In the genomic region with DNA sequence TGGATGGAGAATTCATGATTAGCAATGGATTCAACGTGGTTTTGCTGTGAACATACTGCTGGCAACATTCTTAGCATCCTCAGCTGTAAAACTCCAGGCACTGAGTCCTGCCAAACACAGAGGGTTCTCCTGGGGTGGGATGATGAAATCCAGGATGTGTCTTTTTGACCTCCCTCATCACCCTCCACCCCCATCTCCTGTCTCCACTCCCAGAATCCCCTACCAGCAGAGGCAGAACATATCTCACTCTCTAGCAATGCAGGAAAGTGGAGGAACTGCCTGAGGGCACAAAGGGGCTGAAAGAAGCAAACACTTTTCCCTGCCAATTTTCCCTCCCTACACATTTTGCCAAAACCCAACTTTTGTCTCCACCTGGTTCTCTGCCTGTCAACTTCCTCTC, we compare ENCODE assay signal across 30 mouse cellular contexts. TPM values are rescaled to one million over a fixed set of nuclear protein-coding genes. Genes with fewer than 3 reads are reported as not detected.
A peak's percentile ranks its signal among the peaks of the same experiment; 100 is the strongest.
DNase-seq lines count a peak whose midpoint lies in the region.
"Had no signal": no experiment of that assay in that cellular context is flagged by ENCODE, and none has a peak within 500 bp of the region (broad histone marks: within the 10 kb centered on the region; RNA-seq: fewer than 3 reads in every experiment).

No protein-coding gene starts in this region.

- H3K36me3 ChIP-seq in embryonic facial prominence, embryonic 10.5 days (replicated peaks) = no peaks in the 10 kb centered on the region
- H3K36me3 ChIP-seq: embryonic facial prominence, embryonic 15.5 days; G1E; heart, embryonic 10.5 days; hindbrain, embryonic 12.5 days; hindbrain, embryonic 15.5 days; intestine, embryonic 15.5 days had no signal

- no peaks in the 10 kb centered on the region for H3K9me3 ChIP-seq in embryonic facial prominence, embryonic 10.5 days
- H3K9me3 ChIP-seq: embryonic facial prominence, embryonic 15.5 days; G1E; heart, embryonic 10.5 days; hindbrain, embryonic 12.5 days; hindbrain, embryonic 15.5 days; intestine, embryonic 15.5 days had no signal

- H3K27ac ChIP-seq in embryonic facial prominence, embryonic 10.5 days (replicated peaks) = no peak overlapping the region
- H3K27ac ChIP-seq: embryonic facial prominence, embryonic 15.5 days; heart, adult 2 months; heart, embryonic 10.5 days; hindbrain, embryonic 12.5 days; hindbrain, embryonic 15.5 days; intestine, embryonic 15.5 days had no signal

- DNase-seq in gastrocnemius, adult 18-20 months (ENCODE audit: low spot score) = peak; percentile 5
- DNase-seq in gastrocnemius, postnatal 36 days = no peak
- peak; percentile 83 for DNase-seq in 3T3-L1 (ENCODE audit: low read depth, low spot score)
- peak; percentile 8 for DNase-seq in embryonic facial prominence, embryonic 10.5 days (ENCODE audit: low spot score)
- no peak for DNase-seq in urinary bladder, postnatal 14 days (ENCODE audit: low spot score)
- DNase-seq in thymus, postnatal 4 days = no peak
- DNase-seq: adrenal gland, adult 8-10 months; adrenal gland, postnatal 25 days; B cell, adult 2 months; cerebellum, adult 11-12 months; cerebellum, adult 8-10 months; cerebellum, postnatal 10 days; cerebellum, postnatal 36 days; embryo, embryonic 11 days; forebrain, postnatal 0 days; heart, adult 2 months; kidney, adult 11 months had no signal

- 47% methylated on average over 1 of the region's 1 CpGs for WGBS in embryonic facial prominence, embryonic 10.5 days

- no peak overlapping the region for H3K4me3 ChIP-seq in embryonic facial prominence, embryonic 10.5 days
- H3K4me3 ChIP-seq: embryonic facial prominence, embryonic 15.5 days; heart, adult 2 months; heart, embryonic 10.5 days; hindbrain, embryonic 12.5 days; hindbrain, embryonic 15.5 days; intestine, embryonic 15.5 days had no signal

- H3K27me3 ChIP-seq in embryonic facial prominence, embryonic 10.5 days (replicated peaks; ENCODE audit: low read depth, poor library complexity, severe bottlenecking) = peaks cover 27% of the 10 kb centered on the region
- H3K27me3 ChIP-seq: CH12.LX; embryonic facial prominence, embryonic 15.5 days; hindbrain, embryonic 12.5 days; hindbrain, embryonic 15.5 days; intestine, embryonic 15.5 days had no signal

- no peaks in the 10 kb centered on the region for H3K4me1 ChIP-seq in embryonic facial prominence, embryonic 10.5 days
- H3K4me1 ChIP-seq: embryonic facial prominence, embryonic 15.5 days; heart, embryonic 10.5 days; hindbrain, embryonic 12.5 days; hindbrain, embryonic 15.5 days; intestine, embryonic 15.5 days had no signal

- intact Hi-C loops in gastrocnemius, postnatal 36 days (cut with DNase I) = no loop called here

RNA-seq across cellular contexts. Expression of a gene that starts 29.2 kb away (rescaled TPM):
- 10 to 100 TPM; 22.3 to 24.3 TPM for total RNA-seq in gastrocnemius, adult 18-20 months (2021)
- total RNA-seq in gastrocnemius, postnatal 36 days (2021) = 10 to 100 TPM; 20.6 to 21.0 TPM
- polyA plus RNA-seq in embryonic facial prominence, embryonic 10.5 days (2016; fragmentation: Nextera tagmentation; extraction: Ambion mirVana) = 38.6 and 39.3 TPM in 2 replicates

RNA-seq across cellular contexts. Expression of a gene that starts 46.1 kb away (rescaled TPM):
- total RNA-seq in gastrocnemius, adult 18-20 months (2021) = under 1 TPM; 0.43 TPM
- total RNA-seq in gastrocnemius, postnatal 36 days (2021) = under 1 TPM; 0.41 to 0.44 TPM
- polyA plus RNA-seq in embryonic facial prominence, embryonic 10.5 days (2016; fragmentation: Nextera tagmentation; extraction: Ambion mirVana) = 0.40 and 0.82 TPM in 2 replicates
- total RNA-seq: adrenal gland, postnatal 25 days; CH12.LX; G1E; heart, postnatal 25 days; hematopoietic stem cell, adult 5-6 weeks had no signal
- polyA plus RNA-seq: embryonic facial prominence, embryonic 11.5 days; forebrain, embryonic 11.5 days; G1E; heart, embryonic 14.5 days; heart, postnatal 0 days; hindbrain, embryonic 12.5 days had no signal

Comparison
In these comparisons a context has a peak if more than half of its experiments do, and no peak if none do; other contexts are left out.
1. DNase-seq: peak in gastrocnemius, adult 18-20 months (single experiment), 3T3-L1 (single experiment) and embryonic facial prominence, embryonic 10.5 days (single experiment); none in gastrocnemius, postnatal 36 days (0 of 2), urinary bladder, postnatal 14 days (single experiment) and thymus, postnatal 4 days (single experiment).